Mouse (Mus musculus): Measurements from ENCODE around the gene Dnajc22.

DNA sequence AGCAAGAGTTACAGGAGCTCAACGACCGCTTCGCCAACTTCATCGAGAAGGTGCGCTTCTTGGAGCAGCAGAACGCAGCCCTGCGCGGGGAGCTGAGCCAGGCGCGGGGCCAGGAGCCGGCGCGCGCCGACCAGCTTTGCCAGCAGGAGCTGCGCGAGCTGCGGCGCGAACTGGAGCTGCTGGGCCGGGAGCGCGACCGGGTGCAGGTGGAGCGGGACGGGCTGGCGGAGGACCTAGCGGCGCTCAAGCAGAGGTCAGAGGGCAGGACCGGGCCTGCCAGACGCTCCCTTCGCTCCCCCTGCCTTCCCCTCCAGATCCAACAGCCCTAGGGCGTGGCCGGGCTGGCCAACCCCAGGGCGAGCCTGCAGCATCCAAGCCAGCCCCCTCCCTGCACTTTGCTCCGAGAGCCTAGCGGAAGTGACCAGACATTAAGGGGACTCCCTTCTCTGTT, 37.4 kb upstream of the Dnajc22 start:
- TF ChIP-seq CTCF (IDR thresholded peaks at IDR 0.05; ENCODE audit: extremely low read depth, insufficient read depth, low read length) (no peak), POLR2A (IDR thresholded peaks at IDR 0.05; ENCODE audit: extremely low read depth, insufficient read depth, low read length) (no peak)

Measured in cortical plate, adult 2 months (tissue).